Mouse (Mus musculus) left cerebral cortex, postnatal 10 days (tissue): ENCODE results near the gene Rhbdf2. TPM values are rescaled to one million over a fixed set of nuclear protein-coding genes. Genes with fewer than 3 reads are reported as not detected.

Experiments
- DNase-seq, 2 experiments: peaks; one replicate each; pipeline ENCODE4 v3.0.0; 2021 to 2022; ENCODE audit warnings: low spot score in 2 of 2, mixed read lengths in 1 of 2; ENCODE audit errors: extremely low spot score in 1 of 2
- intact Hi-C: fragments of 180-260 bp; cut with DNase I; formaldehyde crosslinking; loops from one replicate; pipeline ENCODE4 v1.15.1; 2025
- total RNA-seq, 2 experiments: library from RNA; stranded (reverse); gene quantifications; 2 replicates each; pipeline ENCODE4 v1.2.3; 2021

The Rhbdf2 gene
- total RNA-seq, 2 experiments from 2014 or later: 0.95 to 1.1 TPM

DNA sequence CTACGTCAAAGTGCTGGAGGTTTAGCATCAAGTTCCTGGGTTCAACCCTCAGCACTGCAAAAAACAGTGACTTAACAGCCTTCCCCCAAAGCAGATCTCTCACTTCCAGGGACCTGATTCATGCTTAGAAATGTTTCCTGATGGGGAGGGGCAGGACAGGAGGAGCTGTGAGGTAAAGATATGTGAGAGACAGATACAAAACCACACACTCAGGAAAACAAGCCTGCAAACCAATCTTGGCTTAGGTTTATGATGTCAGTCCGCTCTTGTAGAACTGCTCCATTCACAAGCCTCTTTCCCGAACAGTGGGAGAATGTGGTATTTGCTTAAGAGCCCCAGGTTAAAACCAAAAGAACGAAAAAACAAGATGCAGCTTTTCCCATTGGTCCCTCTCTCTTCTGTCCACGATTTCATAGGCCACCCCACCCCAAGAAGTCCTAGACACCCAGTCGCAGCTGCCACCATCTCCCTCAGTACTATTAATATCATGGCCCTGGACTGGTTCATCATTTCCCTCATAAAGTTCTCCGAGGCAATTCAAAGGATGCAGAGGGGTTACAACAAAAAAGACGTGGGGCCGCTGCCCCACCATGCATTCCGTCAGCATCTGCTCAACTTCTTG, 46.7 kb downstream of the Rhbdf2 start:
- no peak for DNase-seq
- intact Hi-C loops: no loop called here

DNA sequence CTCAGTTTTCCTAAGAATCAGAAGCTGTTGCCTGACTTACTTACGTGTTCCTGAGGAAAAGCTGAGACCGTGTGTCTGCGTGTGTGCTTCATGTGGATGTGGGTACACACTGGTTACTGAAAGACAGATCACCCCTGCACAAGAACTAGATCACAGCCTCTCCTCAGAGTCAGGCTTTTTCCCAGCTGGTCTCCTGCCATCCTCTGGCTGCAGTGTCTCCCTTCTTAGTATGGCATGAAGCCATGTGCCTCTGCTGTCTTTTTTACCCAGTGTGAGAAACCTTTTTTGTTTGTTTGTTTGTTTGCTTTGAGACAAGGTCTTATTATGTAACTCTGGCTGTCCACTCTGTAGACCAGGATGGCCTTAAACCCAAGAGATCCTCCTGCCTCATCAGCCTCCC, 47.5 kb downstream of the Rhbdf2 start:
- intact Hi-C loops: no loop called here
- no peak for DNase-seq

DNA sequence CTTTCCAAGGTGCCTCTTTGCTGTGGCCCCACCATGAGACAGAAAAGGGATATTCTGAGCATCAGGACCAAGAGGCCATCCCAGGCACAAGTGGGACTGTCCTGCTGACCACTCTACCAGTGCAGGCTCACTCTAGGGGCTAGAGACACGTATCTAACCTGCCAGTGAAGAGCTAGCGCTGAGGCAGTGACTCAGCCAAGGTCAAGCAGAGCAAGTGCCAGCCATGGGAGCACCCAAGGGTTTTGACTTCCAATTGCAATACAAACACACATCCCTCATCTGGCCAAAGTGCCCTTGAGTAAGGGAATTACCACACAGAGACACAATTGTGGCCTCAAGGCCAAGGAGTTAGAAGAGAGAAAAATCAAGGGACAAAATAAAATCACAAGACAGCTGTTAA, 51.4 kb downstream of the Rhbdf2 start:
- intact Hi-C loops: no loop called here
- no peak for DNase-seq

DNA sequence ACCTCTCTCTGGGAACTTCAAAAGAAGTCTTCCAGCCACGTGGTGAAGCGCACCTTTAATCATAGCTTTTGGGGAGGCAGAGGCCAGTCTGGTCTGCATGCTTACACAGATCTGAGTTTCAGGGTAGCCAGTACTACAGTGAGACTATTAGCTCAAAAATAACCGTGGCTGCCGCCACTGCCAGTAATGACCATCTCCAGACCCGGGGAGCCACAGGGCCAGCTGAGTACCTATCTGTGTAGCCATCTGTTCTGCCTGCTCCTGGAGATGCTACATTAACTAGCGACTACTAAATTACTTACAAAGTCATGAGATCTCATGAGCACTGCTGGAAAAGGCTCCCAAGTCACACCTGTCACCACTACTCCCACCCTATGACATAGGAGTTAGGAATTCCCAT, 51.8 kb downstream of the Rhbdf2 start:
- DNase-seq: no peak
- intact Hi-C loops: no loop called here

DNA sequence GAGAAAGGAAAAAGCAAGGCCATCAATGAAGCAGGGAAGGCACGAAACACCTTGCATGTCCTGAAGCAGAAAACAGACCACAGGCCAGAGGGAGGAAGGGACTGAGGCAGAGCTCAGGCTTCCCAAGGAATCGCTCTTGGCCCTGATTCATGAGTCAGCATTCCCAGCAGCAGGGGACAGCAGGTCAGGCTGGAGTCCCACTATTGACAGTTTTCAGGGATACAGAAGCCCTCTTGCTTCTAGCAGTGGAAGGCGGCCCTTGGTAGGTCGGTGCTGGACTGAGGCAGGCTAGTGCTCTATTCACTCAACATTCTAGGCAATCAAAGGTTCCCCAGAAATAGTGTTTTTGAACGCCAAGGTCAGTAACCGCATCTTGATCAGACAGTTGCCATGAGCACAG, 52.3 kb downstream of the Rhbdf2 start:
- intact Hi-C loops: no loop called here
- no peak for DNase-seq

DNA sequence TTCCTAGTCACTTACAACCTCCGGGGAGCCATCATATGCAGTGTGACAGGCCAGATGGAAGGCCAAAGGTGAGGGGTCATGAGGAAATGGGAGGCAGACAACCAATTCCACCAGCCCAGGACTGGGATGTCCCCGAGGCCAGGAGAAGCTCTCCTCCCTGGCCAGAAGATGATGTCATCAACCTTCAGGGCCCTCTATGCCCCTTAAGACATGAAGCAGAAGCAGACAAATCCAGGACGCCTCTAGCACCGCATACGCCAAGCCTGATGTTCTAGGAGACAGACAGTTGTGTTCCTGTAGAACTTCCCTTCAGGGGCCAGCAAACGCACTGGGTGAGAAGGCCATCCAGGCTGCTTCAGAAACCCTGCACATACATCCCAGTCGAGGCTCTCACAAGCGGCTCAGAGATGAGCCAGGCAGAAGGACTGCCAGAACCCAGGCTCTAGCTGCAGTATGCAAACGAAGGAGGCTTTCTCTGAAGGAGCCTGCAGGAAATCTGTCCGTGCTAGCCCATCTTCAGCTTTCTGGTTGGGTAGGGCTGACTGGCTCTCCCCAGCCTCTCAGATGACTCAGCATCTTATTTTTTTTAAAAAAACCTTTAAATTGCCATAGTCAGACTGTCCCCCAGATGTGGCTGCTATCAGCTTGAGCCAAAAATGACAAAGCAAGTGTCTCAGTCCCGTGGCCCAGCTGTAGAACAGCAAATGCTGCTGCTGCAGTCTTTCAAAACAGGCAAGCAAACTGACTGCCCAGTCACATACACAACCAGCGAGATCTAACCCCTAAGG, 53.9 kb downstream of the Rhbdf2 start:
- DNase-seq: no peak
- intact Hi-C loops: no loop called here

DNA sequence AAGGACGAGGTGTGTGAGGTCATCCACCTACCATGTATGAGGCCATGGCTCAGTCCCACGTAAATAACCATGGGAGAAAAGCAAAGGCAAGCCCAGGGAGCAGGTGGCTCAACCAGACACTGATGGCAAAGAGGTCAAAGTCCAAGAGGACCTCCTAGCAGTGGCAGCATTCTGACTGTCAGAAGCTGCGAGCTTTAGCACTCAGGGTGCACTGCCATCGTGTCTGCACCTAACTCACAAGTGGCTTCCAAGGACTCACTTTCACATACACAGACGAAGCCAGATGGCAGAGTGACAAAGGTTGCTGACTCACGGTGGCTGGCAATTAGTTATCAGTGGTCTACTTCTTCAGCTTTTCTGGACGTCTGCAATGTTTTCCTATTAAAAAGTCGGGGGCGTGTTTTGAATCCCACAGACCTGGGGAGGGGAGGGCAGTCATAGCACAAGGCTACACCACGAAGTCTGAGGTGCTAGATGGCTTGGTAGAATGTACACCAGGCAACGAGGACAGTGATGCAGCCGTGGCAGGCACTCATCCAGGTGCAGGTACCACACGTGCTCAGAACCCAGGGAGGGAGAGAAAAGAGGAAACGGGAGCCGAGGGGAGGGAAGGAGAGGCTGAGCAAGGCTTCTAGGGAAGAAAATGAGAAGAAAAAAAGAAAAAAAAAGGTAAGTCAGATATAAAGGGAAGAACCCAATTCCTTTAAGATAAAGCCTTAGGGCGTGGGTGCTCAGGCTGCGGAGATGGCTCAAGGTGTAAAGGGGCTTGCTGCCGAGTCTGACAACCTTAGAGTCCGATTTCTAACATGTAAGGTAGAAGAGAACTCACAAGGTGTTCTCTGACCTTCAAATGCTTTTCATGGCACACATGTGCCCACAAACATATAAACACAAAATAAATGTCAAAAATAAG, 54.8 kb downstream of the Rhbdf2 start:
- intact Hi-C loops: no loop called here
- no peak for DNase-seq

DNA sequence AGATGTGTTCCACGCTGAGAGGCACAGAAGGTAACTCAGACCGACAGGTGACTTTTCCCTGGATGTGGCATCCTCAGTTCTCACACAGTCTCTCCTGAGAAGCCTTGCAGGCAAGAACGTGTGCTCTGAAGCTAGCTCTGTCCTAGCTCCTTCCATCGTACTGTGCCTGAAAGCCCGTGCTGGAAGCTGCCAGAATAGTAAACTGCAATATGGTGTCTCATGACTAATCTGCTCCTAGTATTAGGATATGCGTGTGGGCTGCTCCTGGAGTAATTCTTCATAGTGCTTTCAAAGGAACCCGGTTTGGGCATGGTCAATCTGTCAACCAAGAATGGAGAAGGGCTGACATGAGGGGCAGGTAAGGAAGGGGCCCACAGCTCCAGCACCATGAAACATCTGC, 56.0 kb downstream of the Rhbdf2 start:
- intact Hi-C loops: no loop called here
- no peak for DNase-seq

DNA sequence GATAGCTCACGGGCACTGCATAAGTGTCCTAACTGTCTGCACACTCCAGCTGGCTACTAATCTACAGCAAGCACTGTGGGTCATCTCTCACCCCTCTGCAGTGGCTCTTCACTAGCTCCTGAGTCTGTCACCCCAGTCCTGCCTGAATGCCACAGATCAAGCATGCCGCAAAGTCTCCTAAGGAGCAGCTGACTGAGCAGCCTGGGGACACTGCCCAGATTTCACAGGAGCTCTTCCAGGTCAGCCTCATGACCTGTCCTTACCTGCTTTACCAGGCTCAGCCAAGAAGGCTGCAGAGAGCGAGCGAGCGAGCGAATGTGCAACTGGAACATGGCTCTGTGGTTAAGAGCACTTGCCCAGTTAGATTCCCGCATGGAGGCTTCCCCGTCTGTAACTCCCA, 59.3 kb downstream of the Rhbdf2 start:
- intact Hi-C loops: no loop called here
- no peak for DNase-seq

DNA sequence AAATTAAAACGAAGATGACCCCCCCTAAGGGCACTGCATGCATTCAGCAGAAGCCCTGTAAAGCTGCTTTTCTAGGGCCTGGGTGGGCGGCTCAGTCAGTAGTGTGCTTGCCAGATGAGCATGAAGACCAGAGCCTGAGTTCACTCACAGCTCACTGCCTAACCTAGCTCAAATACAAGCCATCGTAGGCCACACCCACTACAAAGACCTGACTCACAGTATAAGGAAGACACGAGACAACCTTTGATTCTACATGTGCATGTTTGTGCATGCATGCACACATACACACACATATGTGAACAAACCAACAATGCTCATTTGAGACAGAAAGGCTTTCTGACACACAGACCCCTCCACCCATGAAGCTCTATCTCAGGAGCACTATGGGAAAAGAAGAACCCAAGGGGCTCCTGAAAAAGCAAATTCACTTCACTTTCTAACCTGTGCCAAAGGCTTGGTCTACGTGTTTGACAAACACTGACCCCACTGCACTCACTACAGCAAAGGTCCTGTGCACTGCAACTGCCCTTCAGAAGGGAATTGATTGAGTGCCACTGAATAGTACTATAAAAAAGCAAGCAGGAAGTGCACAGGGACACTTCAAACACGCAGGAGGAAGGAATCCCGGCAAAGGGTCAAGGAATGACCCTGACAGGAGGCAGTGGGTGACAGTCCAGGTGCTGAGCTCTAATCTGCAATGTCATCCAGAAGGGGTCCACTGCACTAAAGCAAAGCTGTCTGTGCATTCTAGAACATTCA, 61.4 kb downstream of the Rhbdf2 start:
- DNase-seq: no peak
- intact Hi-C loops: no loop called here

DNA sequence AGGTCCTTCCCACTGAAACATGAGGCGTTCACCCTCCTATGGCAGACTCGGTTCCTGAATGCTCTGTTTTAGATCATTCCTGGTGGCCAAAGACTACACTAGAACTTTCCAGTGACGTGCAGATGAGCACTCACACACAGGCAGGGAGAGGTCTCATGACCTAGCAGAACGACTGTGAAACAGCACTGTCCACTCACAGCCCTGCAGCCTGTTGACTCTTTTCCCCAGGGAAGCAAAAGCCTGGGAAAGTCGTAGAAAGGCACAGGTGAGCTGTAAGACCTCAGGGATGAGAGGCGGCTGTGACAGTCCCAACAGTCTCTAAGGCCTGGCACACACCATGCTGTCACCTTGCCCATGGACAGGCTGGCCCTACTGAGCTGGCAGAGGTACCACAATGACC, 70.5 kb downstream of the Rhbdf2 start:
- DNase-seq: no peak
- intact Hi-C loops: no loop called here

DNA sequence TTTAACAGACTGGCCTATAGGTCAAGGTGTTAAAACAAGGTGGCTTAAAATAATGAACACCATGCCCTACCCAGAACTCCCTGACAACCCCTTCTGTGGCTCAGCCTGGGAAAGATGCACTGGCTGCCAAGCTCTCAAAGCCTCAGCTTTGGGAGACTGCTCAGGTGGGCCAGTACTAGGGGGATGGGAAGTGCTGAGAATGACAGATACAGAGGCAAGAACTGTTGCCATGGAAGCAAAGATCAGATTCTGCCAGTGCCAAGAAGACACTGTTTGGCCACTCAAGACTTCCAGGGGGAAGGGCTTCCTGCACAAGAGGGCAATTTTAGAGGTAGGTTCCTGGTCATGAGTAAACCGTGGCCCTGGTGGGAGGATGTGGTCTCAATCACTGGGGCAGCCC, 71.2 kb downstream of the Rhbdf2 start:
- intact Hi-C loops: no loop called here
- DNase-seq: no peak

DNA sequence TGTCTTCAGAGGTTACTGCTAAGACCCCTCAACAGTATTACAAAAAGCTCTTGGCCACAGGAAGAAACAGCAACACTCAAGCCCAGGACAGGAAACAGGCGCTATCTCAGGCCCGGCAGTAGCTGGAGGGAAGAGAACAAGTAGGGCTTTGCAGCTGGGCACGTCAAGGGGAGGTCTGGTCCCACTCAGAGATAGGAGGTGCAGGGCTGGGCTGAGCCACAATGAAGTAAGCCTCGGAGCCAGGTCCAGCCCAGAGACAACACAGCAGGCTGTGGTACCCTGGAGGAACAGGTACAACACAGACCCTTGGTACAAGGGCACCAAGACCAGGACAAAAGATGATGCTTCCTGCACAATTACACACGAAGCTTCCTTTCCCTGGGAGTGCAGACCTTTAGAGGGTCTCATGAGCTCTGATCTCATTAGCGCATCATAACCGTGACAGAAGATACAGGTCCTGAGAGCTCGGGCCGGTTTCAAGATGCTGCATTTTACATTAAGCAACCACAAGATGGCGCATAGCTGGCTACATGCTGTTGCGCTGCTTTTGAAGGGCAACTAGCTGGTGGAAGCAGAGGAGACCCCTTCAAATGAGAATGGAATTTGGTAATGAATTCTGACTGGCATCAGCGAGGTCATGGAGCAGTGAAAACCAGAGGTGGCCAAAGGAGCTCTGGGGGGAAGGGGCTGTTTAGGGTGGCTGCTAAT, 72.5 kb downstream of the Rhbdf2 start:
- intact Hi-C loops: no loop called here

DNA sequence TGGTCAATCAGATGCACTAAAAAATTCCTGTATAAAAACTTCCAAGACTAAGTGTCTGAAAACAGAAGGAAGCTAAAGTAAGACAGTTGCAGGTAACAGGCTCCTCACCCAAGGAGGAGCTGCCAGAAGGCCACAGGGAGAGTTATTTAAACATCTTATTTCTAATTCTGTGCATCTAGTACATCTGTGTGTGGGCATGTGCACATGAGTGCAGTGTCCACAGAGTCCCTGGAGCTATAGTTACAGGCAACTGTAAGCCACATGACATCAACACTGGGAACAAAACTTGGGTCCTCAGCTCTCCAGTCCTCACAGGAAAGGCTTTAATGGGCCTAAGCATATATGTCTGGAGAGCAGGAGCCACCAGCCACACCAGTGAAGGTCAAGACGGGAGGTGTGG, 74.6 kb downstream of the Rhbdf2 start:
- DNase-seq: no peak
- intact Hi-C loops: no loop called here

More for the DNA sequence above, 72.5 kb downstream of the Rhbdf2 start:
- no peak for DNase-seq

DNA sequence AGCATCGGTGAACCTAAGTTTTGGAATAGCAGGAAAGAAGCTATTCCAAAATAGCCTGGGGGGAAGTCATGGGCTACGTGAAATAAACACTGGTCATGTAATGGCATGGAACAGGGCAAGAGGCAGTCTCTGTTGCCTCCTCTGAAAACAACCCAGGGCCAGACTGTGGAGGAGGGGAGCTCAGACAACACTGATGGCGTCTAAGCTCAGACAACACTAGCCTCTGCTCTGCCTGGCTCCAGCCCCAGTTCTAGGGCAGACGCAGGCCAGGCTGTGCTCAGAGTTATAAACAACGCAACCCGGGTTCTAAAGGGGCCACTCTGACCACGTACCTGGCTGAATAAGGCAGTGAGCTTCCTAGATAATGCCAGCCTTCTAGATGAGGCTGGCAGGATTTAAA, 76.1 kb downstream of the Rhbdf2 start:
- intact Hi-C loops: no loop called here

DNA sequence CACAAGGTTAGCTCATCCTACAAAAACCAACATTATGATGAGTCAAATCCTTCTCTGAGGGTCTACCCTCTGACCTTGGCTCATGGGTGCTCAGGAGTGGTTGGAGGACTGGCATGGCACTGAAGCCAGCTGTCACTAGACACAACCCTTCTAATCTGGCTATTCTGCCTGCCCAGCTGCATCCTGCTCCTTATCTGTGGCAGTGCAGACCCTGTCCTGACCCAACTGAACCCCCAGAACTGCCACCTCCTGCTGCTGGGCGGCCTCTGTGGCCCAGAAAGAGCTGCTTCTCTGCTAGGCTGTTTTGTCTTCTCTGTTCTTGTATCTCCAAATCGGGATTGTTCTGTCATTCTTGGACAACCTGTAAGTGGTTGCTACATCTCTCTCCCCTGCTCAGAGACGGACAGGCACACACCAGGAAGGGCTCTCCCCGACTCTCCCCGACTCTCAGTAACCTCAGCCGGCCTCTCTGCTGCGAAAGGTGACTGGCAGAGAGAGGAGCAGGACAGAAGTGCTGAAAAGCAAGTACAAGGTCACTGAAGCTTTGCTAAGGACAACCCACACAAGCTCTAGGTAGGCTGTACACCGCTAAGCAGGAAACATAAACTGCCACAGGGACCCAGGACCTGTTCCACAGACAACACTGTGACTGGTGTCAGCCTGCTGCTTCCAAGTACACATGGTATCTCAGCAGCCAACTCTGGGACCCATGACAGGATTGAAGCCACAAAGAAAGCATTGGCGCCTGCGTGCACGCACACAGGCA, 77.4 kb downstream of the Rhbdf2 start:
- DNase-seq: no peak
- intact Hi-C loops: no loop called here

More for the DNA sequence above, 76.1 kb downstream of the Rhbdf2 start:
- DNase-seq: no peak

DNA sequence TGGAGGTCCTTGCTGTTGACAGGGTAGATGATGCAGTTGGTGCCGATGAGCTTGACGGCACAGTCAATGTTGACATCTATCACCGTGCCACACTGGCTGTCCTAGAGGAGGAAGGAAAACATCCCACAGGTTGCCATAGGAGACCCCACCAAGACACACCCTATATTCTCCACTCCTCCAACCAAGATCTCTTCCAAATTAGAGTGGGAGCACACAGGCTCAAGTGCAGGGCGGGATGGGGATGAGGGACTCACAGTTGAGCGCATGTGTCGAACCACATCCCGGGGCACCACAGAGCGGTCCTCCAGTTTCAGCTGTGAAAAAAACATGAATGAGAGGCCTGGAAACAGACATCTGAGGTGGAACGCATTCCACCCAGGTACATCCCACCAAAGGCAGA, 78.0 kb downstream of the Rhbdf2 start:
- no peak for DNase-seq
- intact Hi-C loops: no loop called here
